Mouse (Mus musculus): Measurements from ENCODE around the gene A830018L16Rik. TPM values are rescaled to one million over a fixed set of nuclear protein-coding genes. Genes with fewer than 3 reads are reported as not detected.
"Not testable (repeated sequence)": the region's sequence is repeated elsewhere in the genome, so short reads cannot be mapped to it uniquely, and the experiment has no call there.

The A830018L16Rik gene
- polyA plus RNA-seq, 1 experiment from 2014 or later = 4.7 TPM

GRCm38 (mm10) chr1:11467065-11467643, 53.2 kb downstream of the A830018L16Rik start:
- Histone ChIP-seq H3K9ac (no peak overlapping the region), H3K9me3 (replicated peaks) (no peaks in the 10 kb centered on the region), H3K36me3 (no peaks in the 10 kb centered on the region), H3K4me1 (no peaks in the 10 kb centered on the region), H3K27ac (replicated peaks) (no peak overlapping the region), H3K27me3 (no peaks in the 10 kb centered on the region), H3K4me2 (replicated peaks) (no peak overlapping the region), H3K4me3 (replicated peaks) (no peak overlapping the region)
- 65% methylated on average over 5 of the region's 5 CpGs for WGBS
- no peak for ATAC-seq (ENCODE audit: insufficient number of reproducible peaks, low FRiP score, low TSS enrichment, low read depth)

DNA sequence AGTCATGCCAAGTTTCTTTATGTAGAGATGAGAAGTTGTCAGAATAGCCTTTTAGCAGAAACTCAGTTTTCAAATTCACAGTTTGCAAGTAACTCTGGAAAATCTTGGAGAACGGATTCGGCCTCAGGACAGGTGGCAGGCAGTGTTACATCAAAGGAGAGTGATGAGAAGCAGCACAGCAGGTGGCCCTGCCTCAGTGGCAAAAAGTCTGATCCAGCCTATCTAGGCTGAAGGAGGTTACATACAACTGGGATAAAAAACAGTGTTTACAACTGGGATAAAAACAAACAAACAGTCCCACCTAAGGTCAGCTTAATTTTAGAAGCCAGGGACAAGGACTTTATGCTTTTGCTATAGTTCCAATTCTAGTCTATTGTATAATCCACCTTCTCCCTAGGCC, 79.0 kb downstream of the A830018L16Rik start:
- Histone ChIP-seq H3K9me3 (replicated peaks) (no peaks in the 10 kb centered on the region), H3K27me3 (no peaks in the 10 kb centered on the region), H3K4me3 (replicated peaks) (no peak overlapping the region), H3K4me1 (no peaks in the 10 kb centered on the region), H3K9ac (no peak overlapping the region), H3K4me2 (replicated peaks) (no peak overlapping the region), H3K36me3 (no peaks in the 10 kb centered on the region), H3K27ac (replicated peaks) (no peak overlapping the region)
- 60% methylated on average over 2 of the region's 2 CpGs for WGBS
- no peak for ATAC-seq (ENCODE audit: insufficient number of reproducible peaks, low FRiP score, low TSS enrichment, low read depth)

DNA sequence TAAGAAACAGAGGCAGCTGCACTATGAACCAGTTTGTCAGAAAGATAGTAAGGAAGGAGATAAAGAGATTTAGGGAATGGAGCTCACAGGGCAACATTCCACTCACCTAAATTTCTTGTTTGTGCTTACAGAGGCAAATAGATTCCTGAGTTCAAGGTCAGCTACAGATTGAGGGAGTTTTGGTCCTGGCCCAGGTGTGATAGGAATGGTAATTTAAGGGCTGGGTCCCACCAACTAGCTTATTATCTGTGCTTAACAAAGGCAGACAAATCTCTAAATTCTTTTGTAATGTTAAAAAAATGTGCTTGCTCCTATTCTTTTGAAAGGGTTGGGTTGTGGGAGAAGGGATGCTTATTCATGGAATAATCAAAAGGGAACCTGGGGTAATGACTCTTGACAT, 87.7 kb downstream of the A830018L16Rik start:
- H3K9me3 ChIP-seq (replicated peaks) = no peaks in the 10 kb centered on the region
- no peaks in the 10 kb centered on the region for H3K27me3 ChIP-seq
- H3K4me2 ChIP-seq (replicated peaks) = no peak overlapping the region
- no peaks in the 10 kb centered on the region for H3K36me3 ChIP-seq
- H3K4me3 ChIP-seq (replicated peaks) = no peak overlapping the region
- H3K4me1 ChIP-seq = no peaks in the 10 kb centered on the region
- no peak overlapping the region for H3K9ac ChIP-seq
- ATAC-seq (ENCODE audit: insufficient number of reproducible peaks, low FRiP score, low TSS enrichment, low read depth) = no peak
- H3K27ac ChIP-seq (replicated peaks) = no peak overlapping the region

DNA sequence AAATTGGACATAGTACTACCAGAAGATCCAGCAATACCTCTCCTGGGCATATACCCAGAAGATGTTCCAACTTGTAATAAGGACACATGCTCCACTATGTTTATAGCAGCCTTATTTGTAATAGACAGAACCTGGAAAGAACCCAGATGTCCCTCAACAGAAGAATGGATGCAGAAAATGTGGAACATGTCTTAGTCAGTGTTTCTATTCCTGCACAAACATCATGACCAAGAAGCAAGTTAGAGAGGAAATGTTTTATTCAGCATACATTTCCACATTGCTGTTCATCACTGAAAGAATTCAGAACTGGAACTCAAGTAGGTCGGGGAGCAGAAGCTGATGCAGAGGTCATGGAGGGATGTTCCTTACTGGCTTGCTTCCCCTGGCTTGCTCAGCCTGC, 135.9 kb downstream of the A830018L16Rik start:
- H3K4me1 ChIP-seq; ATAC-seq (ENCODE audit: insufficient number of reproducible peaks, low FRiP score, low TSS enrichment, low read depth); H3K4me2 ChIP-seq (replicated peaks); H3K4me3 ChIP-seq (replicated peaks); H3K9ac ChIP-seq; H3K27ac ChIP-seq (replicated peaks); H3K27me3 ChIP-seq; H3K36me3 ChIP-seq; H3K9me3 ChIP-seq (replicated peaks): not testable (repeated sequence)
- 44% methylated on average over 1 of the region's 1 CpGs for WGBS

GRCm38 (mm10) chr1:11565309-11565708, 151.4 kb downstream of the A830018L16Rik start:
- H3K9me3 ChIP-seq (replicated peaks) = no peaks in the 10 kb centered on the region
- no peak overlapping the region for H3K4me3 ChIP-seq (replicated peaks)
- H3K9ac ChIP-seq = no peak overlapping the region
- no peak overlapping the region for H3K27ac ChIP-seq (replicated peaks)
- WGBS = 11% methylated on average over 6 of the region's 6 CpGs
- H3K36me3 ChIP-seq = no peaks in the 10 kb centered on the region
- H3K27me3 ChIP-seq = no peaks in the 10 kb centered on the region
- no peak for ATAC-seq (ENCODE audit: insufficient number of reproducible peaks, low FRiP score, low TSS enrichment, low read depth)
- H3K4me1 ChIP-seq = no peaks in the 10 kb centered on the region
- no peak overlapping the region for H3K4me2 ChIP-seq (replicated peaks)

- no peak overlapping the region for H3K9ac ChIP-seq
- no peak for ATAC-seq (ENCODE audit: insufficient number of reproducible peaks, low FRiP score, low TSS enrichment, low read depth)
- H3K4me3 ChIP-seq (replicated peaks) = no peak overlapping the region
- H3K4me2 ChIP-seq (replicated peaks) = no peak overlapping the region
- no peaks in the 10 kb centered on the region for H3K36me3 ChIP-seq
- 54% methylated on average over 2 of the region's 2 CpGs for WGBS
- no peak overlapping the region for H3K27ac ChIP-seq (replicated peaks)
- no peaks in the 10 kb centered on the region for H3K27me3 ChIP-seq
- H3K4me1 ChIP-seq = no peaks in the 10 kb centered on the region
- no peaks in the 10 kb centered on the region for H3K9me3 ChIP-seq (replicated peaks)
Measured at GRCm38 (mm10) chr1:11566730-11567129, 152.8 kb downstream of the A830018L16Rik start.

GRCm38 (mm10) chr1:11567300-11567885, 153.5 kb downstream of the A830018L16Rik start:
- H3K27me3 ChIP-seq = no peaks in the 10 kb centered on the region
- no peaks in the 10 kb centered on the region for H3K9me3 ChIP-seq (replicated peaks)
- no peak overlapping the region for H3K4me3 ChIP-seq (replicated peaks)
- ATAC-seq (ENCODE audit: insufficient number of reproducible peaks, low FRiP score, low TSS enrichment, low read depth) = no peak
- no peak overlapping the region for H3K4me2 ChIP-seq (replicated peaks)
- no peak overlapping the region for H3K27ac ChIP-seq (replicated peaks)
- H3K9ac ChIP-seq = no peak overlapping the region
- H3K36me3 ChIP-seq = no peaks in the 10 kb centered on the region
- no peaks in the 10 kb centered on the region for H3K4me1 ChIP-seq

DNA sequence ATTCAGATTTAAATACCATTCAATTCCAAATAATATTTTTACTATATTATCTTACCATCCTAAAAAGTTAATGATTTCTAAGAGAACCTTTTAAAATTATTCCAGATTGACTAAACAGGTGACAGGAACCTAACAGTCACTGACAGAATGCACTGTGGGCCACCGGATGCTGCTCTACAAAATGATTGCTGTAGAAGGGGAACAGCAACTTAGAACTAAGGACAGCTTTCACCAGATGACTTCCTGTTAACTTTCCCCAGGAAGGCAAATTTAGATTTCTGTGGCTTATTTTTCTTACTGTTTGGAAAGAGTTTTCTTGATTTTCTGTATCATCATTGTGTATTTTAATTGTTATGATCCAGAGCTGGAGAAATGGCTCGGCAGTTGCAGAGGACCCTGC, 156.4 kb downstream of the A830018L16Rik start:
- Histone ChIP-seq H3K27me3 (no peaks in the 10 kb centered on the region), H3K9ac (no peak overlapping the region), H3K4me3 (replicated peaks) (no peak overlapping the region), H3K4me2 (replicated peaks) (no peak overlapping the region), H3K9me3 (replicated peaks) (no peaks in the 10 kb centered on the region), H3K27ac (replicated peaks) (no peak overlapping the region), H3K36me3 (no peaks in the 10 kb centered on the region), H3K4me1 (no peaks in the 10 kb centered on the region)
- ATAC-seq (ENCODE audit: insufficient number of reproducible peaks, low FRiP score, low TSS enrichment, low read depth) = no peak
- WGBS = 90% methylated on average over 2 of the region's 2 CpGs

DNA sequence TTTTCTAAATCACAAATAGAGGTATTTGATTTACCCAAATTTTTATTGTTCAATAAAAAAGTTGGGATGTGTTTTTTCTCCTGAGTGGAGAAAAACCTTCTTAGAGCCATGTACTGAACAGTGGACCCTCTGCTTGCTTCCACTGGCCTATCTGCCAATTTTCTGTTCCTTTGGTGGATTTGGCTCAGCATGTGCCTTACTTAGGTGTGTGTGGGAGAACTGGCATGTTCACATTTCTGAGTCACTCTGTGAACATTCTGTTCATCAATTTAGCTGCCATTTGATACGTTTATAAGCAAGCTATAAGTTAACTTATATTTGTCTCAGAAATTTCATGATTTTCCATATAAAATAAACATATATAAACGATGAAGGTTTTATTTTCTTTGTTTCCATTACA, 159.6 kb downstream of the A830018L16Rik start:
- Histone ChIP-seq H3K27me3 (no peaks in the 10 kb centered on the region), H3K9me3 (replicated peaks) (no peaks in the 10 kb centered on the region), H3K27ac (replicated peaks) (no peak overlapping the region), H3K4me3 (replicated peaks) (no peak overlapping the region), H3K4me2 (replicated peaks) (no peak overlapping the region), H3K36me3 (no peaks in the 10 kb centered on the region), H3K4me1 (no peaks in the 10 kb centered on the region), H3K9ac (no peak overlapping the region)
- WGBS = 60% methylated on average over 2 of the region's 2 CpGs
- no peak for ATAC-seq (ENCODE audit: insufficient number of reproducible peaks, low FRiP score, low TSS enrichment, low read depth)

DNA sequence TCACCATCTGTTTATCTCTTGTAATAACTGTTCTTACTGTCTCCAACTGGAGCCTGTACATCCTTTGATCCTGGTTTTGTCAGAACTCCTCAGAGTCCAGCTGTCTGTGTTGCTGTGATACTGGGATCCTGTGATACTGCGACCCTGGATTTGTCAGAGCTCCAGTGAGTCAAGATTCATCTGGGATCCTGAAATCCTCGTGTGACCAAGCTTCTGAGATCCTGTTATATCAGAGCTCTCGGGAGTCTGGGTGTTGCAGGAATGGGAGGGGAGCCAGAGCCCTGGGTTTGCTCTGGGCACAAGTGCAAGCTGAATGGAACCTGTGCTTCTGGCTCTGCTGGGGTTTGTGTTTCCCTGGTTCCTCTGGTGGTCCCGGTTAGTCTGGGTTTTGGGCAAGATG, 166.1 kb downstream of the A830018L16Rik start:
- no peaks in the 10 kb centered on the region for H3K27me3 ChIP-seq
- no peak overlapping the region for H3K4me3 ChIP-seq (replicated peaks)
- 49% methylated on average over 4 of the region's 4 CpGs for WGBS
- no peak overlapping the region for H3K9ac ChIP-seq
- no peaks in the 10 kb centered on the region for H3K36me3 ChIP-seq
- no peak overlapping the region for H3K27ac ChIP-seq (replicated peaks)
- H3K9me3 ChIP-seq (replicated peaks) = no peaks in the 10 kb centered on the region
- no peak overlapping the region for H3K4me2 ChIP-seq (replicated peaks)
- ATAC-seq (ENCODE audit: insufficient number of reproducible peaks, low FRiP score, low TSS enrichment, low read depth) = no peak
- H3K4me1 ChIP-seq = no peaks in the 10 kb centered on the region

- Histone ChIP-seq H3K27me3 (no peaks in the 10 kb centered on the region), H3K4me2 (replicated peaks) (no peak overlapping the region), H3K9ac (no peak overlapping the region), H3K9me3 (replicated peaks) (no peaks in the 10 kb centered on the region), H3K4me3 (replicated peaks) (no peak overlapping the region), H3K36me3 (no peaks in the 10 kb centered on the region), H3K4me1 (no peaks in the 10 kb centered on the region), H3K27ac (replicated peaks) (no peak overlapping the region)
- no peak for ATAC-seq (ENCODE audit: insufficient number of reproducible peaks, low FRiP score, low TSS enrichment, low read depth)
- 50% methylated on average over 10 of the region's 10 CpGs for WGBS
Measured at GRCm38 (mm10) chr1:11588305-11588704, 174.4 kb downstream of the A830018L16Rik start.

- H3K4me2 ChIP-seq (replicated peaks) = no peak overlapping the region
- H3K27ac ChIP-seq (replicated peaks) = no peak overlapping the region
- no peak overlapping the region for H3K9ac ChIP-seq
- H3K4me3 ChIP-seq (replicated peaks) = no peak overlapping the region
- no peaks in the 10 kb centered on the region for H3K4me1 ChIP-seq
- H3K36me3 ChIP-seq = no peaks in the 10 kb centered on the region
- ATAC-seq (ENCODE audit: insufficient number of reproducible peaks, low FRiP score, low TSS enrichment, low read depth) = no peak
- no peaks in the 10 kb centered on the region for H3K9me3 ChIP-seq (replicated peaks)
- H3K27me3 ChIP-seq = no peaks in the 10 kb centered on the region
Measured at GRCm38 (mm10) chr1:11650137-11650536, 236.2 kb downstream of the A830018L16Rik start.

Measured in embryonic facial prominence, embryonic 15.5 days (tissue).